11 mouse cellular contexts compared by ENCODE assay signal in the genomic region with DNA sequence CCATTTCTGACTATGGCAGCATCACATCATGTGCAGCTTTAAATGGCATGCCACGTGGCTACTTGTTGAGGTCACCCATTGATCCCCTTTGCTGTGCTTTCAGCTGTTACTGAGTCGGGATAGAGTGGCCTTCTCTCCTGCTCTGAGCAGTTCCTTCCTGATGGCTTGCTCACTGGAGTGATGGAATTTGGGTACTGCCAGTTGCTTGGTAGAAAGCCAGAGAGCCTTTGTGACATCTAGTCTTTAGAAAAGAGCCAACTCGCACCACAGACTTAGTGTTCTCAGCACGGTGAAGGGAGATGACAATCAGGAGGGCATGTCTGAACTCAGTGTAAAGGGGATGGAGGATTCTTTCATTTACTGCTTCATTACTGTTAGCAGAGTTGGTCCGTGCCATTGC.
"Had no signal": no experiment of that assay in that cellular context is flagged by ENCODE, and none has a peak within 500 bp of the region (broad histone marks: within the 10 kb centered on the region; RNA-seq: fewer than 3 reads in every experiment).

No protein-coding gene starts in this region.

- H3K27me3 ChIP-seq: kidney, embryonic 15.5 days; limb, embryonic 12.5 days; liver, embryonic 13.5 days; lung, embryonic 15.5 days; megakaryocyte, embryonic 14.5 days; midbrain, embryonic 15.5 days; neural tube, embryonic 15.5 days had no signal

- ATAC-seq: midbrain, embryonic 15.5 days had no signal

- H3K9me3 ChIP-seq: kidney, embryonic 15.5 days; limb, embryonic 12.5 days; liver, embryonic 13.5 days; lung, embryonic 15.5 days; megakaryocyte, embryonic 14.5 days; midbrain, embryonic 15.5 days; neural tube, embryonic 15.5 days had no signal

- H3K27ac ChIP-seq: kidney, embryonic 15.5 days; limb, embryonic 12.5 days; liver, embryonic 13.5 days; lung, embryonic 15.5 days; macrophage; stomach, postnatal 0 days had no signal

- H3K4me2 ChIP-seq: kidney, embryonic 15.5 days; limb, embryonic 12.5 days; liver, embryonic 13.5 days; lung, embryonic 15.5 days; midbrain, embryonic 11.5 days; midbrain, embryonic 15.5 days; neural tube, embryonic 15.5 days had no signal

- H3K36me3 ChIP-seq: kidney, embryonic 15.5 days; limb, embryonic 12.5 days; liver, embryonic 13.5 days; lung, embryonic 15.5 days; midbrain, embryonic 15.5 days; neural tube, embryonic 15.5 days had no signal

- H3K9ac ChIP-seq: kidney, embryonic 15.5 days; limb, embryonic 12.5 days; liver, embryonic 13.5 days; liver, postnatal 0 days; lung, embryonic 15.5 days; midbrain, embryonic 15.5 days; neural tube, embryonic 15.5 days had no signal

- H3K4me3 ChIP-seq: kidney, embryonic 15.5 days; limb, embryonic 12.5 days; liver, embryonic 13.5 days; lung, embryonic 15.5 days; megakaryocyte, embryonic 14.5 days; midbrain, embryonic 15.5 days; neural tube, embryonic 15.5 days had no signal
